31 mouse cellular contexts compared by ENCODE assay signal in genomic region chr12:103989857-103990256, GRCm38 (mm10). TPM values are rescaled to one million over a fixed set of nuclear protein-coding genes. Genes with fewer than 3 reads are reported as not detected.
DNase-seq lines count a peak whose midpoint lies in the region; ATAC-seq and TF ChIP-seq lines count a peak whose summit lies in the region.
"Had no signal": no experiment of that assay in that cellular context is flagged by ENCODE, and none has a peak within 500 bp of the region (broad histone marks: within the 10 kb centered on the region; RNA-seq: fewer than 3 reads in every experiment).

Serpina11 (minus strand) TSS chr12:103989957.

- peak; percentile 85 for DNase-seq in liver, adult 2 months (ENCODE audit: extremely low read depth, low read depth, low spot score)
- DNase-seq in liver, result no peak
- DNase-seq in left cerebral cortex, postnatal 25 days (ENCODE audit: low spot score in 2 of 2), result no peak
- no peak for DNase-seq in cerebellum, adult 11-12 months
- DNase-seq in cerebellum, postnatal 36 days, result no peak
- DNase-seq: adrenal gland, postnatal 25 days; cerebellum, adult 11 months; cerebellum, adult 8-10 months; cerebellum, postnatal 10 days; gastrocnemius, postnatal 10 days; gastrocnemius, postnatal 36 days; heart, adult 2 months; heart, postnatal 14 days; heart, postnatal 4 days had no signal

- no peaks in the 10 kb centered on the region; the same call in 1 of the 2 replicates for H3K79me2 ChIP-seq in liver, adult 2 months (ENCODE audit: control insufficient read depth, insufficient read depth, low read length)

- TF ChIP-seq POLR2A in liver, adult 2 months (IDR thresholded peaks at IDR 0.05; ENCODE audit: extremely low read depth, insufficient read depth, low read length), result no peak

- ATAC-seq in liver, embryonic 12.5 days, result no peak
- no peak for ATAC-seq in liver, embryonic 15.5 days (ENCODE audit: insufficient read depth)
- ATAC-seq: activated CD4-positive, CD25-positive, alpha-beta regulatory T cell, adult 4 months; forebrain, embryonic 13.5 days; forebrain, embryonic 16.5 days; hindbrain, postnatal 0 days; inflammation-experienced regulatory T-cells, adult 6 months had no signal

- peaks cover 52% of the 10 kb centered on the region for H3K4me1 ChIP-seq in liver, adult 2 months (ENCODE audit: control insufficient read depth, insufficient read depth, low read length)
- H3K4me1 ChIP-seq in liver, embryonic 12.5 days, result no peaks in the 10 kb centered on the region; the same call in 1 of the 2 replicates
- H3K4me1 ChIP-seq in liver, embryonic 15.5 days (replicated peaks), result no peaks in the 10 kb centered on the region; the same call in 1 of the 2 replicates
- H3K4me1 ChIP-seq: forebrain, embryonic 10.5 days; forebrain, embryonic 13.5 days; heart, embryonic 10.5 days; heart, embryonic 13.5 days had no signal

- no peak within 1 kb of the TSS for H3K4me3 ChIP-seq in liver, adult 2 months (ENCODE audit: insufficient read depth, low read depth, low read length)
- no peak within 1 kb of the TSS for H3K4me3 ChIP-seq in liver, embryonic 12.5 days
- H3K4me3 ChIP-seq in liver, embryonic 15.5 days (replicated peaks), result no peak within 1 kb of the TSS
- H3K4me3 ChIP-seq: forebrain, embryonic 10.5 days; forebrain, embryonic 13.5 days; heart, adult 2 months; heart, embryonic 10.5 days; heart, embryonic 13.5 days had no signal

- no peak within 1 kb of the TSS for H3K4me2 ChIP-seq in liver, embryonic 12.5 days
- H3K4me2 ChIP-seq in liver, embryonic 15.5 days, result no peak within 1 kb of the TSS; the same call in 1 of the 2 replicates
- H3K4me2 ChIP-seq: forebrain, embryonic 13.5 days; heart, embryonic 13.5 days; hindbrain, embryonic 14.5 days had no signal

- WGBS in liver, adult 2 months, result 27% methylated on average over 6 of the region's 6 CpGs
- WGBS in liver, embryonic 12.5 days (ENCODE audit: insufficient replicate concordance), result 60% methylated on average over 6 of the region's 6 CpGs
- WGBS in liver, embryonic 15.5 days (ENCODE audit: insufficient replicate concordance), result 59% methylated on average over 6 of the region's 6 CpGs

- no peaks in the 10 kb centered on the region for H3K36me3 ChIP-seq in liver, adult 2 months (ENCODE audit: control insufficient read depth, insufficient read depth, low read length)
- no peaks in the 10 kb centered on the region for H3K36me3 ChIP-seq in liver, embryonic 12.5 days
- no peaks in the 10 kb centered on the region for H3K36me3 ChIP-seq in liver, embryonic 15.5 days (replicated peaks)
- H3K36me3 ChIP-seq: forebrain, embryonic 10.5 days; heart, embryonic 10.5 days; heart, embryonic 13.5 days had no signal

- H3K27ac ChIP-seq in liver, adult 2 months (replicated peaks; ENCODE audit: insufficient read depth, low read depth, low read length), result peak within 1 kb of the TSS; percentile 97
- peak within 1 kb of the TSS; percentile 69 for H3K27ac ChIP-seq in liver, embryonic 12.5 days
- peak within 1 kb of the TSS; percentile 73 for H3K27ac ChIP-seq in liver, embryonic 15.5 days (replicated peaks)
- H3K27ac ChIP-seq: forebrain, embryonic 10.5 days; forebrain, embryonic 13.5 days; heart, adult 2 months; heart, embryonic 10.5 days; heart, embryonic 13.5 days; hindbrain, embryonic 14.5 days; hindbrain, postnatal 0 days had no signal

- H3K27me3 ChIP-seq in liver, adult 2 months (ENCODE audit: control insufficient read depth, insufficient read depth, low read length), result no peaks in the 10 kb centered on the region
- no peaks in the 10 kb centered on the region for H3K27me3 ChIP-seq in liver, embryonic 12.5 days (replicated peaks)
- no peaks in the 10 kb centered on the region for H3K27me3 ChIP-seq in liver, embryonic 15.5 days
- H3K27me3 ChIP-seq: forebrain, embryonic 13.5 days had no signal

- no peak for TF ChIP-seq CTCF in liver, adult 2 months (IDR thresholded peaks at IDR 0.05; ENCODE audit: low read depth, low read length)

- intact Hi-C loops in left cerebral cortex, postnatal 25 days (cut with DNase I), result no loop called here

- H3K9me3 ChIP-seq in liver, embryonic 12.5 days (replicated peaks), result no peaks in the 10 kb centered on the region
- H3K9me3 ChIP-seq in liver, embryonic 15.5 days (replicated peaks), result no peaks in the 10 kb centered on the region
- H3K9me3 ChIP-seq: forebrain, embryonic 10.5 days; forebrain, embryonic 13.5 days; heart, embryonic 10.5 days; heart, embryonic 13.5 days had no signal

- H3K9ac ChIP-seq in liver, adult 2 months (ENCODE audit: low read depth, low read length), result peak within 1 kb of the TSS; percentile 66; the same call in 1 of the 2 replicates
- no peak within 1 kb of the TSS for H3K9ac ChIP-seq in liver, embryonic 12.5 days
- H3K9ac ChIP-seq in liver, embryonic 15.5 days, result no peak within 1 kb of the TSS
- H3K9ac ChIP-seq: forebrain, embryonic 13.5 days; heart, embryonic 13.5 days; hindbrain, embryonic 14.5 days had no signal

RNA-seq across cellular contexts. Expression of gene Serpina11, which starts in this region (rescaled TPM):
- total RNA-seq in liver, adult 2 months (2014; rRNA removed), result 47.7 and 49.9 TPM in 2 replicates
- polyA plus RNA-seq in liver, adult 2 months (2012; rRNA removed), result 107 and 114 TPM in 2 replicates
- polyA plus RNA-seq in liver, embryonic 12.5 days (2016; fragmentation: Nextera tagmentation; extraction: Ambion mirVana), result 2.9 and 3.2 TPM in 2 replicates
- polyA plus RNA-seq in liver, embryonic 15.5 days (2015; fragmentation: Nextera tagmentation; extraction: Ambion mirVana), result 17.1 and 23.8 TPM in 2 replicates
- total RNA-seq in left cerebral cortex, postnatal 25 days (2021), result not detected
- total RNA-seq: adrenal gland, postnatal 25 days; ES-E14; gastrocnemius, adult 18-20 months; gastrocnemius, postnatal 10 days; gastrocnemius, postnatal 36 days; heart, adult 2 months; heart, postnatal 14 days; heart, postnatal 4 days; hindbrain, postnatal 0 days had no signal
- polyA plus RNA-seq: activated CD4-positive, CD25-positive, alpha-beta regulatory T cell, adult 4 months; embryonic facial prominence, embryonic 11.5 days; embryonic facial prominence, embryonic 14.5 days; forebrain, embryonic 10.5 days; forebrain, embryonic 13.5 days; forebrain, embryonic 16.5 days; heart, adult 2 months; heart, embryonic 13.5 days; heart, embryonic 16.5 days; hindbrain, embryonic 11.5 days; hindbrain, embryonic 14.5 days; inflammation-experienced regulatory T-cells, adult 6 months had no signal

Comparison
In these comparisons a context has a peak if more than half of its experiments do, and no peak if none do; other contexts are left out.
1. RNA of gene Serpina11 (total RNA-seq): 47.7 to 49.9 TPM in liver, adult 2 months; not detected in left cerebral cortex, postnatal 25 days; every median in the first group is over 10 times any median in the second.
2. Peak in every context shown above with its lines, with median percentiles within 50 percentile points of each other: H3K27ac ChIP-seq.